In the genomic region with DNA sequence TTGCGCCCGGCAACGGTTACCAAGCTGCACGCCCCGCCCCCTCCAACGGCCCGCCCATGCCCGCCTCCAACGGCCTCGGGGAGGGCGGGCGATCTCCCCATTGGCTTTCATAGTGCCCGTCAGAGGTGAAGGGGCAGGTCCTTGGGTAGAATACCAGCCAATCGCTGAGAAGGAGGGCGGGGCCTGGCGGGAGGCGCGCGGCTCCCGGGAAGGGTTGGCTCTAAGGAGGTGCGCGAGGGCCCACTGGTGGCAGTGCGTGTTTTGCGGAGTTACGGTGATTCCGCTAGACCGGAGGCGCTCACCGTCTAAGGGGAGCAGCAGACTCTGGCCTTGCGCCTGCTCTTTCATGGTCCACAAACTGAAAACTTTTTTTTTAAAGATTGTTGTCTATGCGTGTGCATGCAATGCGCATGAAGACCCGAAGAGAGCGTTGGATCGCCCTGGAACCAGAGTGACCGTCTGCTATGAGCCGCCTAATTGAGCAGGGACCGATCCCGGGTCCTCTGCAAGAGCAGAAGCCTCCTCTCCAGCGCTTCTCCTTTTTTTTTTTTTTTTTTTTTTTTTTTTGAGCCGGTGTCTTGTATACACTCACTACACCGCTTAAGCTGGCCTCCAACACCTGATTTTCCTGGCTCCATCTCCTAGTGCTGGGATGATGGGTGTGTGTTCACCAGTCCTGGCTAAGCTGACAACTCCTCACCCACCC, we compare ENCODE assay signal across 1 mouse cellular context.
TF ChIP-seq lines count a peak whose summit lies in the region.

No protein-coding gene starts in this region.

TF ChIP-seq in C2C12, 6 proteins besides CTCF, POLR2A, EP300 and RAD21 (continued from another document):
- no peak for TF ChIP-seq CEBPB (IDR thresholded peaks at IDR 0.05; ENCODE audit: low read depth)
- no peak for TF ChIP-seq MYOD1 (IDR thresholded peaks at IDR 0.05; ENCODE audit: control insufficient read depth, insufficient read length, low read depth)
- no peak for TF ChIP-seq MAX (IDR thresholded peaks at IDR 0.05)
- TF ChIP-seq USF1 (IDR thresholded peaks at IDR 0.05; ENCODE audit: low read depth): no peak
- no peak for TF ChIP-seq MYOG (IDR thresholded peaks at IDR 0.05; ENCODE audit: control insufficient read depth, extremely low read depth, insufficient read length)
TF ChIP-seq in C2C12: peak in this region for 0.
